Mouse (Mus musculus): Measurements from ENCODE around the gene Grin2b.
"Not testable (repeated sequence)": the region's sequence is repeated elsewhere in the genome, so short reads cannot be mapped to it uniquely, and the experiment has no call there.

The Grin2b gene

DNA sequence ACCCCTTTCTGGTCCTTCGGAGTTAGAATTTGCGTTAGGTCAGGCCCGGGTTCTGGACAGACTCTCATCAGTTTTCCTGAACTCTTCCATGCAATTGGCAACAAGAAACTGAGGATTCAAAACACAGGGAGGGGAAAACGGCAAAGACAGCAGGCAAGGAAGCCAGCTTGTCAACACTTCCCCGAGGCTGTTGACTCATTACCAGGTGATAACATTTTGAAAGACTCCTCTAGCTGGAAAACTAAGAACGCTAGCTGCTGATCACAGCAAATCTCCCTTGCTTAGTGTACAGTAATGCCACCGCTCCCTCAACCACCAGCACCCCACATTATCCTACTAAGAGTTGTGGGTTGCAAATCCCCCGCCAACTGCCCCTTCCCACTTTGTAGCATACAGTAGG, 266.2 kb downstream of the Grin2b start:
- DNase-seq (ENCODE audit: low spot score in 2 of 2) = no peak

DNA sequence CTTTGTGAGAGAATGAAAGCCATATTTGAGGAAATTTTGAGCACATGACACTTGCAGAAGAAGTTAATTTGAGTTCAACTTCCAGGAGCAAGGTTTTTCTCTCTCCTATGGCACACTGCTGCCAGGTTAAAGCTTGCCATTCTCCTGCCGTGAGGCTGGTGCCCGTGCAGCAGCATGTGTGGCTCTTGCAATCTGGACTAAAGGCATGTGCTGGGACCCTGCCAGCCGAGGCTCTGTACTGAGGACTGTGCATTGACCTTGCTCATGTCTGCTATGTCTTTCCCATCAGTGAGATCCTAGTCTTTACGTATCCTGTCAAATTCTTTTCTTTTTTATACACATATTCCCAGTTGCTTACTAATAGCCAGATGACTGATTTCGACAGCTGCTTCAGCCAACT, 268.9 kb downstream of the Grin2b start:
- DNase-seq (ENCODE audit: low spot score in 2 of 2) = no peak

DNA sequence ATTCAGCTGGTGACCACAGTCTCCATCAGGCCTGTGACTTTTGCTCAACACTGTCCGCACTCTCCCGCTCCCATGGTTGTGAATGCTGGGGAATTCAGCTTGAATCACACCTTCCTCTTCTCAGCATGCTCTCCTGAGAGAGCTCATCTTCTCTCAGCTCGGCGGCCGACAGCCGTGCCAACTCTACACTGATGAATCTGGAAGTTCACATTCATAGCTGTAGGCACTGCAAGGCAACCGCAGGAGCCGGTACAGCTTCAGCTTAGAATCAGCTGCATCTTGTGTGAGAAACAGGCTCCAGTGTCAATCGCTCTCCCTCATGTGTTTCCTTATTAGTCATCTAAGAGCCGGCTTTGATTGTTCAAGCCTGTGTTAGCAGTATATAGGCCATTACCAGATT, 272.9 kb downstream of the Grin2b start:
- DNase-seq (ENCODE audit: low spot score in 2 of 2) = peak; percentile 71 to 78

DNA sequence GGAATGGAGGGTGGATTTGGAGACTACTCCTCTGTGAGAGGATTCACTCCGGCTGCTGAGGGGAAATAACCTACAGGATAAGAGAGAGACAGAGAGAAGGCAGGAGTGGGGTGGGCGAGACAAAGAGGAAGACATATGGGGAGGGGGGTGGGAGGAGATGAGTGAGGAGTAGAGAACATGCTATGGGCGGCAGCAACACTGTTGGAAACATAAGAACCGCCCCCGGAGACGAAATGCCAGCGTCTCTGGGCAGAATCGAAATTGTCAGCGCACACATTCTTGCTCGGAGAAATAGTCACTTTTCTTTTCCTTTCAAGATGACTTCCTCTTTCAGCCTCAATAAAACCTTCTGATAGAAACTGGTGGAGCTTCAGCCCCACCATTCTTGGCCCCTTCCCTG, 274.1 kb downstream of the Grin2b start:
- peak; percentile 81 to 85 for DNase-seq (ENCODE audit: low spot score in 2 of 2)

DNA sequence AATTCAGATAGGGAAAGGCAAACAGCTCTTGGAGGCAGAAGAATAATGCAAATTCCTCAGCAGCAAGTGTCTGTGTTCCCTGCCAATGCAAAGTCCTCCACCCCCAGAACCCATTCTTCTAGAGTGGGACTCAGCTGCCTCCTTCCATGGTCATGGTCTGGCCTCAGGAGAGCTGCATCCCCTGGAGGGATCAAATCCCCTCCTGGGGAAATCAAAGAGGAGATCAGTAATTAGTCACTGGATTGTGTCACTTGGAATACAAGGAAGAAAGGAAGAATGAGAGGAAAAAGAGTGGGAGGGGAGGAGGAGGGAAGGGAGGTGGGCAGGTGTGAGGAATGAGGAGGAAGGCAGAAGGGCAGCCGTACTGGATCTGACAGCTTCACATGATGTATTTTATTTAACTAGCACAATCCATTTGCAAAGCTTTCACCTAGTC, 278.5 kb downstream of the Grin2b start:
- DNase-seq (ENCODE audit: low spot score in 2 of 2) = peak in 1 of 2 experiments; percentile 44

DNA sequence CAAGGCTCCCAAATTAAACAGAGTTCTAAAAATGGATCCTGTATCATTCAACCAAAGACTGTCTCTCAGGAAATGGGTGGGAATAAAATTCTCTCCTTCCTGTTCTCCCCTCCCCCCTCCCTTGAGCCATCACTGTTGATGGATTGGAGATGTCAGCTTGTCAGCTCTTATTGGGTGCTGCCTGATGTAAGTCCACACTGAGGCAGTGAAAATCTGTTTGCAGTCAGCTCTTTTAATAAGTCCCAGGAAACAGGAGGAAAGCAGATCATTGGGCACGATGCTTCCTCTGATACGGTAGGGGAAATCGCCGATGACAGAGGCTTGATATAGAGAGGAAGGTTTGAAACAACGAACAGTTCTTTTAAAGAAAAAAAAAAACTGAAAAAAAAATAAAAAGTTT, 290.7 kb downstream of the Grin2b start:
- no peak for DNase-seq (ENCODE audit: low spot score in 2 of 2)

DNA sequence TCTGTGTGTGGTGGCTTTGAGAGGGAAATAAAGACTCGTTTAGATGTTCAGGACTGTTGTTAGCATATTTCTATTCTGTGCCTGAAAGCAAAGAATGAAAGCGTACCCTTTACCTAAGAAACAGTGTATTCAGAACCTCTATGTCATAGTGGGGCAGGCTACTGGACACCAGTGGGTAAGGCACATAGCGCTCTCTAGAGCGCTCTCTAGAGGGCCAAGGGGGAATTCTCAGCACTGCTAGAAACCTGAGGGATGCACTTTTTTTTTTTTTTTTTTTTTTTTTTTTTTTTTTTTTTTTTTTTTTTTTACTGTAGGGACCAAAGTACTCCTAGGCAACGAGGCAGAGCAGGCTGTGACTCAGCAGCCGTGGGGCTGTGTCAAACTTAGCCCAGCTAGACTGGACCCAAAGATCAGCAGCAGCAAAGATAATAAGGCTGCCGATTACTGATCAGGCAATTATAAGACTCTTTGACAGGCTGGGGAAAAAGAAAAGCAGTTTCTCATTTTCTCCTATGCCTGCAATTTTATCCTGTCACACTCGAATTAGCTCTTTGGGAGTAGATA, 297.1 kb downstream of the Grin2b start:
- DNase-seq (ENCODE audit: low spot score in 2 of 2) = no peak

DNA sequence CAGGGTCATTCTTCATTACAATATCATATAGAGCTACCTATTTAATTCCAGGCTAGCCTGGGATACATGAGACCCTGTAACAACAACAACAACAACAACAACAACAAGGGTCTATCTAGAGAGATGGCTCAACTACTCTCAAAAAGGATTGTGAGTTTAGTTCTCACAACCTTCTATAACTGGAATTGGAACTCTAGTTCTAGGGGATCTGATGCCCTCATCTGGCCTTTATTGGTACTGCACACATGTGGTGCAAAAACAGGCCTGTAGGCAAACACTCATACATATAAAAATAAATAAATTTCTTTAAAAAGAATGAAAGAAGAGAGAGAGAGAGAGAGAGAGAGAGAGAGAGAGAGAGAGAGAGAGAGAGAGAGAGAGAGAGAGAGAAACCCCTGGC, 298.7 kb downstream of the Grin2b start:
- DNase-seq (ENCODE audit: low spot score in 2 of 2) = no peak

DNA sequence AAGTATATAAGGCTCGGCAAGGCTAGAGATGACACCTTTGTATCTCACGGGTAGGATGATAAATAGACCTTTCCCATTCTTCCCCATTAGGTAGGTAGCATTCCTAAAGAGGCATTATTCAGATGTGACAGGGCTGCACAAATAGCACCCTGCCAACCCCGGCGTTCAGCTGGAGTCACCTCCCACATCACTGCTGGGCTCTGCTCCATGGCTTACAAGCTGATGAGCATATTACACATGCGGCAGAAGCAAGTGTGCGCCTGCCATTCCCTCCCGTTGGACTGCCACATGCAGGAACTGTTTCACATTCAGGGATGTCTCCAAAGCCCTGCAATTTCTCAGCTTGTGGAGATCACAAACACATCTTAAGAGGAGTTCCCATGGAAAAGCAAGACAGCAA, 307.5 kb downstream of the Grin2b start:
- peak; percentile 78 to 81 for DNase-seq (ENCODE audit: low spot score in 2 of 2)

DNA sequence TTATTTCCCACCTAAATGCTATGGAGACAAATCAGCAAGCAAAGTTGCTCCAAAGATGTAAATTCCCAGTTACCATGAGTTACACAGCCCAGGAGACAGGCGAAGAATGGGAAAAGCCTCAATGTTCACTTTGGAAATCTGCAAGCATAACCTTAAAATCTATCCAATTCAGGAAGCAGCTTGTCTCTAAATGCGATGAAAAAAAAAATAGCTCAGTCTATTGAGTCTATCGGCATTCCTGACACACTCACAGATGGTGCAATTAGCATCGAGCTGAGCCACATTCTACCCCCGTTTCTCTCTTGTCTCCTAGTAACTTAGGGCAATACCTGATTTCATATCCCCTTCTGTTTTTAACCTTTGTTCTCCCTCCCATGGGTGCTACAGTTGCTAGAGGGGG, 309.3 kb downstream of the Grin2b start:
- peak in 1 of 2 experiments; percentile 39 for DNase-seq (ENCODE audit: low spot score in 2 of 2)

DNA sequence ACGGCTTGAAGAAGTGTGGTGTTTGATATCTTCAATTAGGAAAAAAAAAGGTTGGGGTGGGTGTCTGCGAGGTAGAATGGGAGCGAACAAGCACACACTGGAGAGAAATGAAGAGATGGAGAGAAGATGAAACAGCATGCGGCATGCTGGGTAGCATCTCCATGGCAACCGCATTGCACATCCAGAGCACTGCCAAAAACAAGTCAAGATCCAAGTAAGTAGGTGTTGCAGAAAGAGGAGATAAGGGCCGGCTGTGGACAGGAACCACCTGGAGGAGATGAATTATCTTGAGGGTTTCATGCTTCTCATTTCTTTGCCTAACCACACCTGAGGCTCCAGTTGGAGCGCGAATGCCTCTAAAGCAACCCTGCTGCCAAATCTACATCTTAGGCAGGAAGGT, 313.8 kb downstream of the Grin2b start:
- DNase-seq (ENCODE audit: low spot score in 2 of 2) = peak; percentile 85 to 92

DNA sequence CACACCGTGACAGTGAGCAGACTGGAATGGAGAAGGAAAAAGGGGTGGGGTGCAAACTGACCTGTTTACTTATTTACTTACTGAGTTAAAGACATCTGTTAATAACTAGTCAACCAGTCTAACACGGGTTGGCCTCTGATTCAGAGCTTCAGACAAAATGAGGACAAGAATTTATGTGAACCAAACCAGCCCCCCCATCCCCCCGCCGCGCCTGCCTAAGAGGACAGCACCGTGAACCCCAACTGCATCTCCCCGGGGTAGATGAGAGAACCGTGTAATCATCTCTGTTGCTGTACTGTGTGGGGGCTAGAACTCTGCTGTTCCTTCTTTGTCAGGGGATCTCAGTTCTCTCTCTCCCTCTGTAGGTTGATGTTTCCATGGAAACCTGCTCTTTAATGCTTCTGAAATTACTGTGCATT, 319.1 kb downstream of the Grin2b start:
- no peak for DNase-seq (ENCODE audit: low spot score in 2 of 2)

DNA sequence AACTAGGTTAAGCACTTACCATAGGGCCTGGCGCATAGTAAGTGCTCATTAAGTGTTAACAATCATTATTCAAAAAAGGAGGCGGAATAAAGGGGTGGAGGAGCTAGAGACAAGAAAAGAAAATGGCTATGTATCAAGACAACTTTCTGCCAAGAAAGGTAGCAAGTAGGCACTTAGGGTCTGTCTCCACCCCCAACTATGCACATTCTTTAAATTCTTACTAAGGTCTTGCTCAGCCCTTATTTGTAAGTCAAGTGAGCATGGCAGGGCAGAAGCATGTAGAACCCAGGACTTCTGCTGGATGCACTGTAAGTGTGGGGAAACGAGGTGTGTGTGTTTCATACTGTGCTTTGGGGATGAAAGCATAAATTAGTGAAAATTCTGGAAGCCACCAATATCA, 329.6 kb downstream of the Grin2b start:
- no peak for DNase-seq (ENCODE audit: low spot score in 2 of 2)

DNA sequence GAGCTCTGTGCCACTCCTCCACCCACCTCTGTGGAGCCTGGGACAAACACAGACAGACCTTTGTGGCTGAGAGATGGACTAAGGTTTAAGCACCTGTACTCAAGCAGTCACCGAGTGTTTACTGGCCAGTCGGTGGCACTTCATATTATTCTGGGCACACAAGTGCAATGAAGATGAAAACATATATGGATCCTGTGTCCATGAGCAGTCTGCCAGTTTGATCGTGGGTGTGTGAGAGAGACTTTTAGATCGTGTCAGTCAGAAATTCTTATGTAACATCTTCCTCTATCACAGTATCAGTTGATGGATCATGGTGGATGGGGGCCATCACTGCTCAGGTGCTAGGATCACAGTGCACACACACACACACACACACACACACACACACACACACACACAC, 337.0 kb downstream of the Grin2b start:
- DNase-seq (ENCODE audit: low spot score in 2 of 2) = no peak

DNA sequence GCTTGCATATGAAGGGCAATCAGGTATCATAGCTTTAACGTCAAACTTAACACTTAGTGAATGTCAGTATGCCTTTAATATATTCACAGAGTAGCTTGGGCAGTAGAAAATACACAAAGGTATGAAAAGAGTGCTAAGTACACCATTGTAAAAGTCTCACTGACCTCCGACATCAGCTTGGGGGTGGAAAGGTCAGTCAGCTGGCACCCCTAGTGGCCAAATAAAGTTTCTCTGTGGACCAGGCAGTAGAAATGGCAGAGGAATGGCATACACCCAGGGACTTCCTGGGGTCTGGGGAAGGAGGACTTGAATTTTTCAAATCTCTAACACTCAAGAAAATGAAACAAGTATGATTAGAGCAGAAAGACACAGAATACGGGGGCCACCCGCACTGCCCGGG, 339.8 kb downstream of the Grin2b start:
- no peak for DNase-seq (ENCODE audit: low spot score in 2 of 2)

DNA sequence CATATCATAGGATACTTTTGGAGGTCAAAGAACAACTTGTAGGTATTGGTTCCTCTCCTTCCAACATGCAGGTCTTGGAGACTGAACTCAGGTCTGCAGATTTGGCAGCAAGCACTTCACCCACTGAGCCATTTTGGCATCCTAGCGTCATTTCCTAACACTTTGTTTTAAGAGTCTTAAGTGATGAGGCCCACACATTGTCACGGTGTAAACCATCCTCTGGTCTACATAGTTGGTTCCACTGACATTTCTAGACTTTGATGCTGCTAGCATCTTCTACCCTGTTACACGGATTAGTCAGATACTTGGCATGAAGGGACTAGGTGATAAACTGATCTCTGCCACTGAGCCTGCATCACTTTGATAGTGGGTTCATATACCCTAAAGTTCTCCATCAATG, 341.3 kb downstream of the Grin2b start:
- no peak for DNase-seq (ENCODE audit: low spot score in 2 of 2)

DNA sequence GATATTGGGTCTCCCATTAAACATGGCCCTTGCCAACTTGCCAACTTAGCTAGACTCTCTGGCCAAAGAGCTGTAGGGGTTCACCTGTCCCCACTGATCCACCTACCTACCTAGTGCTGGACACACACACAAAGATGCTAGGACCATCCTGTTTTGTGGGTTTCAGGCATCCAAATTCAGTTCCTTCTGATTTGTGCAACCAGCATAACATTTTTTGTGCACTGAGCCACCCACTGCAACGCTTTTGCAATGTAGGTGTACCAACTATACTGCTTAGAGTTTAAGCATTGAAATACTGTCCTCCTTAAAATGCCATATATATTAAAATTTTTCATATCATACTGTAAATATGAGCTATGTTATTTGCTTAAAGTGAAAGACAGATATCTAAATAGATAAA, 342.3 kb downstream of the Grin2b start:
- DNase-seq (ENCODE audit: low spot score in 2 of 2) = no peak

DNA sequence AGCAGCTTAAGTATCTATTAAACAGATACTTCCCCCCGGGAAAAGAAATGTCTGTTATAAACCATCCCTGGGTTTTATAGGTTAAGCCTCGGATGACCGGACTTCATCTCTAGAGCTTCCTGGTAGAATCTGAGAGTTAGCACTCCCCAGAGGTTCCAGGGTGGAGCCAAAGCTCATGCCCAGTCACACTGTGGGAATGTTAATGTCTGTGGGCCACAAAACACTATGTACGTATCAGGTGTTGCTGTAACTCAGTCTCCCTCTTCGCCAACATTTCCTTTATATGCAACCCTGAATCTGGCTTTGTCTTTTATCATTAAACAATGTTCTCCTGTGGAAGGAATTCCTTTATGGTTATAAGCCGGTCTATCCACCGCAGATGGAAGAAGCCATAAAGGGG, 343.9 kb downstream of the Grin2b start:
- DNase-seq (ENCODE audit: low spot score in 2 of 2) = no peak

DNA sequence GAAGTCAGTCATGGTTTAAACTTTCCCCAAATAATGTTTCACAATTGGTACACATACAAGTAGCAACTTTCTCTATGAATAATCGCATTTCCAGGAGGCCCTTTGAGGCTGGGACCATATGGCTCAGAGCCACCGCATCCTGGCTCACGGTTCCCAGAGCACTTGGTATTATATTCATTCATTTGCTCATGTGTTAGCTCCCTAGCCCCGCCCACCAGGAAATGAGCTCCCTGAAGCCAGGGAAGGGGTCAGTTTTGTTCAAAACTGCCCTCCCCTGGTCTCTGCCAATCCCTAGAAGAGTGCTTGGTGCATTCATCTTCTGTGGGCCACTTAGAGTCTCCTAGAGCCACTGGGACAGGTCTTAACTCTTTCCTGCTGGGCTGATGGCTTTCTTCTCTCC, 344.3 kb downstream of the Grin2b start:
- DNase-seq (ENCODE audit: low spot score in 2 of 2) = no peak

DNA sequence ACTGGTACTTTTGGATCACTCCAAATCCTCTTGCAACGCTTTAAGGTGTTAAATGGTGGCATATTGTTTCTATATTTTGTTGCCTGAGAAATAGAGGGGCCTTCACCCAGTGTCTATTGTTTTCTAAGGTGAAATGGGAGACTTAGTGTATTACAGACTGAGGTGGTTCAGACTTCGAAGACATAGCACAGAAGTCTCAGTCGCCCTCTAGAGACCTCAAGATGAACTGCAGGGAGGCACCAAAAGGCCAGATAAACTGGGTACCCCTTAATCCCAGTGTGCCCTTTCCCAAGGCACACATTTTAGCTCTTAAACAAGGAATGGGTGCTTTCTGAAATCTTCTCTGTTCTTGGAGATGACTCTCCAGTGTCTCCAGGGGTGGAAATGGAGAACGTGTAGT, 345.4 kb downstream of the Grin2b start:
- DNase-seq (ENCODE audit: low spot score in 2 of 2) = no peak

DNA sequence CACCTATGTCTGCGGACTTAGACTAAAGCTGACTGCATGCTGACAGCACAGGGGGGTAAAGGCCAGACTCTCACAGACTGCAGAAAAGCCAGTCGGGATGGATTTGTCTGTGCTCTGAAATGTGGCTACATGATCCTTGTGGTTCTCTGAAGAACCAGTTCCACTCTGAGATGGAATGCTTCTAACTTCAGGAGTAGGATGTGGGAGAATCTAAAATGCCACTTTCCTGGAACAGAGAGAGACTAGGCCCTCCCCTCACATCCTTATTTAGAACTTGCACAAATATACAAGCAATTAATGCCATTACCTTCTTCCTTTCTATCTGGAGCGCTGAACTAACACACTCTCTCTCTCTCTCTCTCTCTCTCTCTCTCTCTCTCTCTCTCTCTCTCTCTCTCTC, 346.0 kb downstream of the Grin2b start:
- no peak for DNase-seq (ENCODE audit: low spot score in 2 of 2)

DNA sequence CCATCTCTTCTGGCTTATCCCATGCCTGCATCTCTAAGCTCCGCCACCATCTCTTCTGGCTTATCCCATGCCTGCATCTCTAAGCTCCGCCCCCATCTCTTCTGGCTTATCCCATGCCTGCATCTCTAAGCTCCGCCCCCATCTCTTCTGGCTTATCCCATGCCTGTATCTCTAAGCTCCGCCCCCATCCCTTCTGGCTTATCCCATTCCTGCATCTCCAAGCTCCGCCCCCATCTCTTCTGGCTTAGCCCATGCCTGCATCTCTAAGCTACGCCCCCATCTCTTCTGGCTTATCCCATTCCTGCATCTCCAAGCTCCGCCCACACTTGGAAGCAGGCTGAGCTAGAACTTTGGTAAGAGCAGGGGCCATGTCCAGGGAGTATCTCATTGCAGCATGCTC, 346.5 kb downstream of the Grin2b start:
- not testable (repeated sequence) for DNase-seq (ENCODE audit: low spot score in 2 of 2)

DNA sequence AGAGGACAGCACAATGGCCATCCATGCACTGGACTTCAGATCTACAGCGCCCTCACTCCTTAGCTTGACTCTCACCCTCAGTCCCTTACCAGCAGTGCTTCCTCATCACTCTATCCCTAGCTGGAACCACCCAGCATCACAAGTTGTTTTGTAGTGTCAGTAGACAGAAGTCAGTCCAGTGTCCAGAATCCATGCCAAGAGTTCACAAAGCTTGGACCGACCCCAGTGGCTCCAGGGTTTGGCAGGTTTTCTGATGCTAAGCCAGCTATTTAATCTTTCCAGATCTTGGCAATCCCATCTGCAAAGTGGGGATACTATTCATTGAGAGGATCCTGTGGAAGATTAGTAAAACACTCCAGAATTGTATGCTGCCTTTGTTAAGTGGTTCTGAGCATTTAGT, 355.9 kb downstream of the Grin2b start:
- DNase-seq (ENCODE audit: low spot score in 2 of 2) = no peak

DNA sequence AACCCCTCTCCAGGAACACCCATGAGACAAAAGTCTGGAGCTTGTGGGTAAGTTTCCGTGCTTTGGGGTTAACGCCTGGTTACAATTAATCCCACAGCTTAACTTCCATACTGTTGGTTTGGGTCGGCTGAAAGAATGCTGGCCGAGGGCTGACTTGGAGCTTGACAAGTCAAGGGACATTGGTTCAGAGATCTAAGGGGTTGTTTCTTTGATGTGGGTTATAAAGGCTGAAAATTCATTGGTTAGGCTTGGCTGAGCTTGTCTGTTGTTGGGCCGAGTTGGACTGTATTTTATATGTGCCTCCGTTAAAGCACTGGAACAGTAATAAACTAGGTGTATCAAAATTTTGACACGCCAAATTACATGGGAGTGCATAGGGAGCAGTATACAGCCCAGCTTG, 359.6 kb downstream of the Grin2b start:
- no peak for DNase-seq (ENCODE audit: low spot score in 2 of 2)

DNA sequence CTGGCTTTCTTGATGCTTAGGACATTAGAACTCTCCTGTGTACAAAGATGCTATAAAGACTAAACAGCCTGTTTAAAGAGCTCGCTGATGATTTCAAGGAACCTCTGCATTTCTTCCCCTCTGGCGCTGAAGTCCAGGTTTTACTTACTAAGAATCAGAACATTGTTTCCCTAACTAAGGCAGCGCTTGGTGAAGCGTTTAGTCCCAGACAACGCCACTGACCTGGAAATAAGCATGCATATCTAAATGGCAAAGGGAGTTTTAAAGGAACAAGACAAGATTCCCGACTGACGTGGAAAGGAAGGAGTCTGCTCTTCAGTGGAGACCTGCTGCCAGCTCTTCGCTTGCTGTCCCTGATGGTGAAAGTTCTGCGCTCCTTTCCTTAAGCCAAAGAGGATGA, 367.9 kb downstream of the Grin2b start:
- DNase-seq (ENCODE audit: low spot score in 2 of 2) = no peak
